Comparison of ENCODE assay signal across 24 mouse cellular contexts in genomic region chr13:56068517-56068916, GRCm38 (mm10).
DNase-seq lines count a peak whose midpoint lies in the region; ATAC-seq lines count a peak whose summit lies in the region.
"Had no signal": no experiment of that assay in that cellular context is flagged by ENCODE, and none has a peak within 500 bp of the region (broad histone marks: within the 10 kb centered on the region; RNA-seq: fewer than 3 reads in every experiment).

No protein-coding gene starts in this region.

- WGBS in forebrain, embryonic 12.5 days = 34% methylated on average over 4 of the region's 4 CpGs
- WGBS in forebrain, embryonic 14.5 days = 31% methylated on average over 4 of the region's 4 CpGs
- 52% methylated on average over 4 of the region's 4 CpGs for WGBS in midbrain, embryonic 11.5 days
- 40% methylated on average over 4 of the region's 4 CpGs for WGBS in midbrain, embryonic 15.5 days
- 43% methylated on average over 4 of the region's 4 CpGs for WGBS in embryonic facial prominence, embryonic 10.5 days
- 28% methylated on average over 4 of the region's 4 CpGs for WGBS in limb, embryonic 10.5 days
- WGBS in kidney, embryonic 14.5 days = 23% methylated on average over 4 of the region's 4 CpGs

- peaks cover 26% of the 10 kb centered on the region for H3K36me3 ChIP-seq in forebrain, embryonic 12.5 days (replicated peaks)
- peaks cover 18% of the 10 kb centered on the region for H3K36me3 ChIP-seq in forebrain, embryonic 14.5 days (ENCODE audit: control insufficient read depth, insufficient read depth, low read length)
- H3K36me3 ChIP-seq in midbrain, embryonic 11.5 days (ENCODE audit: control insufficient read depth, insufficient read depth, low read length) = peaks cover 13% of the 10 kb centered on the region
- no peaks in the 10 kb centered on the region for H3K36me3 ChIP-seq in midbrain, embryonic 15.5 days (replicated peaks)
- peaks cover 37% of the 10 kb centered on the region for H3K36me3 ChIP-seq in embryonic facial prominence, embryonic 10.5 days (replicated peaks)
- H3K36me3 ChIP-seq in limb, embryonic 10.5 days = peaks cover 31% of the 10 kb centered on the region
- H3K36me3 ChIP-seq in kidney, embryonic 14.5 days (ENCODE audit: control insufficient read depth, insufficient read depth, low read length) = peaks cover 23% of the 10 kb centered on the region
- H3K36me3 ChIP-seq: hindbrain, embryonic 15.5 days; intestine, embryonic 15.5 days had no signal

- peak; percentile 39; the same call in 1 of the 2 replicates for ATAC-seq in forebrain, embryonic 12.5 days (ENCODE audit: low FRiP score)
- ATAC-seq in forebrain, embryonic 14.5 days = no peak
- ATAC-seq in midbrain, embryonic 11.5 days (ENCODE audit: low FRiP score) = 0 out of 2 replicates have a peak, but pooled peaks have one; percentile 38
- ATAC-seq in midbrain, embryonic 15.5 days (replicated peaks) = no peak
- ATAC-seq in inflammation-experienced regulatory T-cells, adult 6 months = no peak
- ATAC-seq in kidney, embryonic 14.5 days (ENCODE audit: low FRiP score, low TSS enrichment) = no peak
- ATAC-seq: activated CD4-positive, CD25-positive, alpha-beta regulatory T cell, adult 4 months; forebrain, postnatal 0 days; intestine, embryonic 15.5 days; Patski had no signal

- no peak overlapping the region for H3K4me3 ChIP-seq in forebrain, embryonic 12.5 days (replicated peaks)
- H3K4me3 ChIP-seq in forebrain, embryonic 14.5 days (ENCODE audit: low read depth, low read length) = no peak overlapping the region
- H3K4me3 ChIP-seq in midbrain, embryonic 11.5 days (ENCODE audit: low read depth, low read length) = no peak overlapping the region
- H3K4me3 ChIP-seq in midbrain, embryonic 15.5 days = no peak overlapping the region
- H3K4me3 ChIP-seq in embryonic facial prominence, embryonic 10.5 days = no peak overlapping the region
- no peak overlapping the region for H3K4me3 ChIP-seq in limb, embryonic 10.5 days
- H3K4me3 ChIP-seq in kidney, embryonic 14.5 days (ENCODE audit: low read length) = no peak overlapping the region
- H3K4me3 ChIP-seq: gastrocnemius, adult 2 months; heart, embryonic 13.5 days; hindbrain, embryonic 15.5 days; intestine, embryonic 15.5 days had no signal

- H3K27me3 ChIP-seq in forebrain, embryonic 12.5 days = no peaks in the 10 kb centered on the region
- H3K27me3 ChIP-seq in forebrain, embryonic 14.5 days (replicated peaks; ENCODE audit: control insufficient read depth, insufficient read depth, low read length) = no peaks in the 10 kb centered on the region
- H3K27me3 ChIP-seq in midbrain, embryonic 11.5 days (ENCODE audit: control insufficient read depth, insufficient read depth, low read length) = no peaks in the 10 kb centered on the region
- no peaks in the 10 kb centered on the region for H3K27me3 ChIP-seq in midbrain, embryonic 15.5 days (replicated peaks)
- no peaks in the 10 kb centered on the region for H3K27me3 ChIP-seq in embryonic facial prominence, embryonic 10.5 days (replicated peaks; ENCODE audit: low read depth, poor library complexity, severe bottlenecking)
- 0 out of 2 replicates have a peak, but pooled peaks cover 12% of the 10 kb centered on the region for H3K27me3 ChIP-seq in limb, embryonic 10.5 days (ENCODE audit: low read depth, poor library complexity, severe bottlenecking)
- no peaks in the 10 kb centered on the region for H3K27me3 ChIP-seq in kidney, embryonic 14.5 days (ENCODE audit: control insufficient read depth, insufficient read depth, low read length)
- H3K27me3 ChIP-seq: CH12.LX; heart, embryonic 13.5 days; hindbrain, embryonic 15.5 days; Patski had no signal

- no peak overlapping the region for H3K27ac ChIP-seq in forebrain, embryonic 12.5 days
- no peak overlapping the region for H3K27ac ChIP-seq in forebrain, embryonic 14.5 days (ENCODE audit: low read depth, low read length)
- no peak overlapping the region for H3K27ac ChIP-seq in midbrain, embryonic 11.5 days (ENCODE audit: low read depth, low read length)
- no peak overlapping the region for H3K27ac ChIP-seq in midbrain, embryonic 15.5 days
- H3K27ac ChIP-seq in embryonic facial prominence, embryonic 10.5 days (replicated peaks) = peak overlapping the region; percentile 71; the same call in 1 of the 2 replicates
- H3K27ac ChIP-seq in limb, embryonic 10.5 days = peak overlapping the region; percentile 61; the same call in 1 of the 2 replicates
- H3K27ac ChIP-seq in kidney, embryonic 14.5 days (ENCODE audit: low read depth, low read length) = no peak overlapping the region
- H3K27ac ChIP-seq: gastrocnemius, adult 2 months; heart, embryonic 13.5 days; hindbrain, embryonic 15.5 days; intestine, embryonic 15.5 days had no signal

- DNase-seq in forebrain, embryonic 14.5 days (ENCODE audit: low spot score) = no peak
- no peak for DNase-seq in midbrain, embryonic 11.5 days (ENCODE audit: low spot score, missing footprints)
- peak; percentile 42 for DNase-seq in embryonic facial prominence, embryonic 10.5 days (ENCODE audit: low spot score)
- no peak for DNase-seq in limb, embryonic 10.5 days (ENCODE audit: low spot score)
- DNase-seq: adrenal gland, postnatal 14 days; cerebellum, adult 18-20 months; cerebellum, adult 9-11 months; cerebellum, postnatal 36 days; forebrain, postnatal 0 days; gastrocnemius, adult 2 months; gastrocnemius, postnatal 25 days; heart, adult 11 months; heart, postnatal 36 days; kidney, adult 2 months had no signal

- H3K9ac ChIP-seq in forebrain, embryonic 12.5 days = no peak overlapping the region
- no peak overlapping the region for H3K9ac ChIP-seq in forebrain, embryonic 14.5 days (ENCODE audit: low read length)
- no peak overlapping the region for H3K9ac ChIP-seq in midbrain, embryonic 11.5 days (ENCODE audit: low read length)
- no peak overlapping the region for H3K9ac ChIP-seq in midbrain, embryonic 15.5 days
- no peak overlapping the region for H3K9ac ChIP-seq in kidney, embryonic 14.5 days (ENCODE audit: low read depth, low read length)
- H3K9ac ChIP-seq: forebrain, postnatal 0 days; heart, embryonic 13.5 days; hindbrain, embryonic 15.5 days; intestine, embryonic 15.5 days had no signal

- no peaks in the 10 kb centered on the region for H3K9me3 ChIP-seq in forebrain, embryonic 12.5 days
- H3K9me3 ChIP-seq in forebrain, embryonic 14.5 days (replicated peaks; ENCODE audit: control insufficient read depth, low read length) = no peaks in the 10 kb centered on the region
- no peaks in the 10 kb centered on the region for H3K9me3 ChIP-seq in midbrain, embryonic 11.5 days (ENCODE audit: control insufficient read depth, low read length)
- no peaks in the 10 kb centered on the region for H3K9me3 ChIP-seq in midbrain, embryonic 15.5 days
- H3K9me3 ChIP-seq in embryonic facial prominence, embryonic 10.5 days = no peaks in the 10 kb centered on the region
- no peaks in the 10 kb centered on the region for H3K9me3 ChIP-seq in limb, embryonic 10.5 days (replicated peaks)
- H3K9me3 ChIP-seq in kidney, embryonic 14.5 days (ENCODE audit: control insufficient read depth, low read length) = no peaks in the 10 kb centered on the region
- H3K9me3 ChIP-seq: heart, embryonic 13.5 days; hindbrain, embryonic 15.5 days; intestine, embryonic 15.5 days had no signal

- no peak overlapping the region for H3K4me2 ChIP-seq in forebrain, embryonic 12.5 days
- no peak overlapping the region for H3K4me2 ChIP-seq in forebrain, embryonic 14.5 days (ENCODE audit: low read length)
- no peak overlapping the region for H3K4me2 ChIP-seq in midbrain, embryonic 11.5 days
- no peak overlapping the region for H3K4me2 ChIP-seq in midbrain, embryonic 15.5 days
- H3K4me2 ChIP-seq in kidney, embryonic 14.5 days (replicated peaks; ENCODE audit: low read depth, low read length) = no peak overlapping the region
- H3K4me2 ChIP-seq: heart, embryonic 13.5 days; hindbrain, embryonic 15.5 days; intestine, embryonic 15.5 days had no signal

- peaks cover 22% of the 10 kb centered on the region for H3K4me1 ChIP-seq in forebrain, embryonic 12.5 days
- H3K4me1 ChIP-seq in forebrain, embryonic 14.5 days (ENCODE audit: control insufficient read depth, insufficient read depth, low read length) = no peaks in the 10 kb centered on the region; the same call in 1 of the 2 replicates
- peaks cover 5% of the 10 kb centered on the region; the same call in 1 of the 2 replicates for H3K4me1 ChIP-seq in midbrain, embryonic 11.5 days (ENCODE audit: control insufficient read depth, insufficient read depth, low read length)
- H3K4me1 ChIP-seq in midbrain, embryonic 15.5 days = peaks cover 13% of the 10 kb centered on the region
- peaks cover 37% of the 10 kb centered on the region for H3K4me1 ChIP-seq in embryonic facial prominence, embryonic 10.5 days
- H3K4me1 ChIP-seq in limb, embryonic 10.5 days = peaks cover 65% of the 10 kb centered on the region
- peaks cover 8% of the 10 kb centered on the region; the same call in 1 of the 2 replicates for H3K4me1 ChIP-seq in kidney, embryonic 14.5 days (ENCODE audit: control insufficient read depth, insufficient read depth, low read length)
- H3K4me1 ChIP-seq: heart, embryonic 13.5 days had no signal

Comparison
In these comparisons a context has a peak if more than half of its experiments do, and no peak if none do; other contexts are left out.
1. ATAC-seq: peak in forebrain, embryonic 12.5 days (single experiment) and midbrain, embryonic 11.5 days (single experiment); none in forebrain, embryonic 14.5 days (single experiment), midbrain, embryonic 15.5 days (single experiment), inflammation-experienced regulatory T-cells, adult 6 months (single experiment) and kidney, embryonic 14.5 days (single experiment).
2. H3K27ac ChIP-seq: peak in embryonic facial prominence, embryonic 10.5 days (single experiment) and limb, embryonic 10.5 days (single experiment); none in forebrain, embryonic 12.5 days (single experiment), forebrain, embryonic 14.5 days (single experiment), midbrain, embryonic 11.5 days (single experiment), midbrain, embryonic 15.5 days (single experiment) and kidney, embryonic 14.5 days (single experiment).